Mouse (Mus musculus): Measurements from ENCODE around the gene Elk3. TPM values are rescaled to one million over a fixed set of nuclear protein-coding genes. Genes with fewer than 3 reads are reported as not detected.

Gene Elk3
- polyA plus RNA-seq, 1 experiment from 2014 or later = 17.6 TPM

- 83% methylated on average over 6 of the region's 6 CpGs for WGBS
- Histone ChIP-seq H3K9ac (ENCODE audit: low read depth, low read length) (no peak overlapping the region), H3K27ac (ENCODE audit: low read depth, low read length) (no peak overlapping the region), H3K4me1 (replicated peaks; ENCODE audit: control insufficient read depth, insufficient read depth, low read length) (no peaks in the 10 kb centered on the region), H3K36me3 (ENCODE audit: control insufficient read depth, insufficient read depth, low read length) (0 out of 2 replicates have a peak, but pooled peaks cover 2% of the 10 kb centered on the region), H3K4me2 (no peak overlapping the region), H3K9me3 (ENCODE audit: control insufficient read depth, low read length) (no peaks in the 10 kb centered on the region), H3K27me3 (replicated peaks; ENCODE audit: control insufficient read depth, insufficient read depth, low read length) (no peaks in the 10 kb centered on the region), H3K4me3 (ENCODE audit: low read depth, low read length) (no peak overlapping the region)
- ATAC-seq (replicated peaks; ENCODE audit: low FRiP score) (no peak), DNase-seq (ENCODE audit: low spot score) (no peak)
Measured at GRCm38 (mm10) chr10:93253156-93253555, 57.8 kb downstream of the Elk3 start.

- no peak overlapping the region for H3K9ac ChIP-seq (ENCODE audit: low read depth, low read length)
- H3K4me1 ChIP-seq (replicated peaks; ENCODE audit: control insufficient read depth, insufficient read depth, low read length) = no peaks in the 10 kb centered on the region
- DNase-seq (ENCODE audit: low spot score) = no peak
- H3K27ac ChIP-seq (ENCODE audit: low read depth, low read length) = no peak overlapping the region
- H3K4me2 ChIP-seq = no peak overlapping the region
- no peaks in the 10 kb centered on the region for H3K9me3 ChIP-seq (ENCODE audit: control insufficient read depth, low read length)
- ATAC-seq (replicated peaks; ENCODE audit: low FRiP score) = no peak
- H3K36me3 ChIP-seq (ENCODE audit: control insufficient read depth, insufficient read depth, low read length) = peaks cover 6% of the 10 kb centered on the region; the same call in 1 of the 2 replicates
- no peaks in the 10 kb centered on the region for H3K27me3 ChIP-seq (replicated peaks; ENCODE audit: control insufficient read depth, insufficient read depth, low read length)
- no peak overlapping the region for H3K4me3 ChIP-seq (ENCODE audit: low read depth, low read length)
- WGBS = 86% methylated on average over 2 of the region's 2 CpGs
Measured at GRCm38 (mm10) chr10:93252661-93253060, 58.3 kb downstream of the Elk3 start.

- Histone ChIP-seq H3K4me3 (ENCODE audit: low read depth, low read length) (no peak overlapping the region), H3K9ac (ENCODE audit: low read depth, low read length) (no peak overlapping the region), H3K27ac (ENCODE audit: low read depth, low read length) (no peak overlapping the region), H3K27me3 (replicated peaks; ENCODE audit: control insufficient read depth, insufficient read depth, low read length) (no peaks in the 10 kb centered on the region), H3K9me3 (ENCODE audit: control insufficient read depth, low read length) (no peaks in the 10 kb centered on the region), H3K4me1 (replicated peaks; ENCODE audit: control insufficient read depth, insufficient read depth, low read length) (no peaks in the 10 kb centered on the region), H3K4me2 (no peak overlapping the region), H3K36me3 (ENCODE audit: control insufficient read depth, insufficient read depth, low read length) (peaks cover 9% of the 10 kb centered on the region; the same call in 1 of the 2 replicates)
- ATAC-seq (replicated peaks; ENCODE audit: low FRiP score) = no peak
- no peak for DNase-seq (ENCODE audit: low spot score)
- 87% methylated on average over 8 of the region's 8 CpGs for WGBS
Measured at GRCm38 (mm10) chr10:93251426-93251825, 59.5 kb downstream of the Elk3 start.

GRCm38 (mm10) chr10:93250436-93251317 is 60.3 kb downstream of the Elk3 start:
- DNase-seq (ENCODE audit: low spot score) = no peak

GRCm38 (mm10) chr10:93249901-93250300 is 61.0 kb downstream of the Elk3 start:
- no peak overlapping the region for H3K9ac ChIP-seq (ENCODE audit: low read depth, low read length)
- DNase-seq (ENCODE audit: low spot score) (no peak), ATAC-seq (replicated peaks; ENCODE audit: low FRiP score) (no peak)
- H3K36me3 ChIP-seq (ENCODE audit: control insufficient read depth, insufficient read depth, low read length) = peaks cover 9% of the 10 kb centered on the region; the same call in 1 of the 2 replicates
- no peak overlapping the region for H3K4me3 ChIP-seq (ENCODE audit: low read depth, low read length)
- no peaks in the 10 kb centered on the region for H3K4me1 ChIP-seq (replicated peaks; ENCODE audit: control insufficient read depth, insufficient read depth, low read length)
- no peaks in the 10 kb centered on the region for H3K27me3 ChIP-seq (replicated peaks; ENCODE audit: control insufficient read depth, insufficient read depth, low read length)
- H3K4me2 ChIP-seq = no peak overlapping the region
- no peak overlapping the region for H3K27ac ChIP-seq (ENCODE audit: low read depth, low read length)
- WGBS = 76% methylated on average over 7 of the region's 7 CpGs
- H3K9me3 ChIP-seq (ENCODE audit: control insufficient read depth, low read length) = no peaks in the 10 kb centered on the region

More at GRCm38 (mm10) chr10:93250436-93251317, 60.3 kb downstream of the Elk3 start:
- Histone ChIP-seq H3K4me1 (replicated peaks; ENCODE audit: control insufficient read depth, insufficient read depth, low read length) (no peaks in the 10 kb centered on the region), H3K9ac (ENCODE audit: low read depth, low read length) (no peak overlapping the region), H3K4me3 (ENCODE audit: low read depth, low read length) (no peak overlapping the region), H3K27ac (ENCODE audit: low read depth, low read length) (no peak overlapping the region), H3K9me3 (ENCODE audit: control insufficient read depth, low read length) (no peaks in the 10 kb centered on the region), H3K4me2 (no peak overlapping the region), H3K36me3 (ENCODE audit: control insufficient read depth, insufficient read depth, low read length) (peaks cover 9% of the 10 kb centered on the region; the same call in 1 of the 2 replicates), H3K27me3 (replicated peaks; ENCODE audit: control insufficient read depth, insufficient read depth, low read length) (no peaks in the 10 kb centered on the region)
- WGBS = 78% methylated on average over 24 of the region's 24 CpGs
- no peak for ATAC-seq (replicated peaks; ENCODE audit: low FRiP score)

- no peak for ATAC-seq (replicated peaks; ENCODE audit: low FRiP score)
- no peak for DNase-seq (ENCODE audit: low spot score)
- H3K4me2 ChIP-seq = no peak overlapping the region
- H3K36me3 ChIP-seq (ENCODE audit: control insufficient read depth, insufficient read depth, low read length) = peaks cover 9% of the 10 kb centered on the region; the same call in 1 of the 2 replicates
- H3K4me3 ChIP-seq (ENCODE audit: low read depth, low read length) = no peak overlapping the region
- H3K9ac ChIP-seq (ENCODE audit: low read depth, low read length) = no peak overlapping the region
- H3K27ac ChIP-seq (ENCODE audit: low read depth, low read length) = no peak overlapping the region
- no peaks in the 10 kb centered on the region for H3K9me3 ChIP-seq (ENCODE audit: control insufficient read depth, low read length)
- H3K4me1 ChIP-seq (replicated peaks; ENCODE audit: control insufficient read depth, insufficient read depth, low read length) = no peaks in the 10 kb centered on the region
- H3K27me3 ChIP-seq (replicated peaks; ENCODE audit: control insufficient read depth, insufficient read depth, low read length) = no peaks in the 10 kb centered on the region
- whole genome bisulfite sequencing = 90% methylated on average over 8 of the region's 8 CpGs
Measured at GRCm38 (mm10) chr10:93248416-93248815, 62.5 kb downstream of the Elk3 start.

- peaks cover 9% of the 10 kb centered on the region; the same call in 1 of the 2 replicates for H3K36me3 ChIP-seq (ENCODE audit: control insufficient read depth, insufficient read depth, low read length)
- H3K27me3 ChIP-seq (replicated peaks; ENCODE audit: control insufficient read depth, insufficient read depth, low read length) = no peaks in the 10 kb centered on the region
- ATAC-seq (replicated peaks; ENCODE audit: low FRiP score) (no peak), DNase-seq (ENCODE audit: low spot score) (no peak)
- H3K4me3 ChIP-seq (ENCODE audit: low read depth, low read length) = no peak overlapping the region
- H3K27ac ChIP-seq (ENCODE audit: low read depth, low read length) = no peak overlapping the region
- H3K4me2 ChIP-seq = no peak overlapping the region
- WGBS = 79% methylated on average over 6 of the region's 6 CpGs
- no peaks in the 10 kb centered on the region for H3K9me3 ChIP-seq (ENCODE audit: control insufficient read depth, low read length)
- no peaks in the 10 kb centered on the region for H3K4me1 ChIP-seq (replicated peaks; ENCODE audit: control insufficient read depth, insufficient read depth, low read length)
- H3K9ac ChIP-seq (ENCODE audit: low read depth, low read length) = no peak overlapping the region
Measured at GRCm38 (mm10) chr10:93247902-93248301, 63.0 kb downstream of the Elk3 start.

- no peaks in the 10 kb centered on the region for H3K4me1 ChIP-seq (replicated peaks; ENCODE audit: control insufficient read depth, insufficient read depth, low read length)
- H3K9me3 ChIP-seq (ENCODE audit: control insufficient read depth, low read length) = no peaks in the 10 kb centered on the region
- no peak for ATAC-seq (replicated peaks; ENCODE audit: low FRiP score)
- no peak overlapping the region for H3K4me2 ChIP-seq
- no peak overlapping the region for H3K27ac ChIP-seq (ENCODE audit: low read depth, low read length)
- DNase-seq (ENCODE audit: low spot score) = no peak
- peaks cover 9% of the 10 kb centered on the region; the same call in 1 of the 2 replicates for H3K36me3 ChIP-seq (ENCODE audit: control insufficient read depth, insufficient read depth, low read length)
- 92% methylated on average over 12 of the region's 12 CpGs for WGBS
- no peak overlapping the region for H3K9ac ChIP-seq (ENCODE audit: low read depth, low read length)
- no peaks in the 10 kb centered on the region for H3K27me3 ChIP-seq (replicated peaks; ENCODE audit: control insufficient read depth, insufficient read depth, low read length)
- no peak overlapping the region for H3K4me3 ChIP-seq (ENCODE audit: low read depth, low read length)
Measured at GRCm38 (mm10) chr10:93247422-93247821, 63.5 kb downstream of the Elk3 start.

Data from liver, embryonic 11.5 days (tissue).